Mouse (Mus musculus) left cerebral cortex, adult 2 months (tissue): ENCODE data around the gene Enc1. TPM values are rescaled to one million over a fixed set of nuclear protein-coding genes. Genes with fewer than 3 reads are reported as not detected.

Source experiments
- DNase-seq, 2 experiments: peaks; one replicate each; pipeline ENCODE4 v3.0.0; 2021 to 2022; ENCODE audit warnings: low spot score in 2 of 2, mixed read lengths in 1 of 2; ENCODE audit errors: extremely low spot score in 1 of 2
- H3K27ac ChIP-seq: fragments of 200-600 bp; 2 replicates; pipeline ENCODE4 v1.8.1; 2022
- H3K4me3 ChIP-seq: fragments of 200-600 bp; 2 replicates; pipeline ENCODE4 v1.8.1; 2022
- CTCF ChIP-seq: fragments of 200-600 bp; IDR thresholded peaks from 2 replicates; pipeline ENCODE4 v1.8.1; 2022; ENCODE audit warnings: antibody characterized with exemption, mild to moderate bottlenecking, moderate library complexity
- intact Hi-C: fragments of 180-260 bp; cut with DNase I; formaldehyde crosslinking; loops from one replicate; pipeline ENCODE4 v1.15.1; 2025
- total RNA-seq, 2 experiments: library from RNA; stranded (reverse); gene quantifications; 2 replicates each; pipeline ENCODE4 v1.2.3; 2021

Gene Enc1
- total RNA-seq, 2 experiments from 2014 or later, result 653 to 683 TPM

- peak; percentile 30 for TF ChIP-seq CTCF
- Histone ChIP-seq H3K27ac (no peak overlapping the region), H3K4me3 (no peak overlapping the region)
- intact Hi-C loops, result loop anchor here (5.0 kb wide), 1 partner anchor 774 kb away; no protein-coding TSS in a partner anchor
- no peak for DNase-seq
Observed at GRCm38 (mm10) chr13:97233092-97233491, 7.8 kb upstream of the Enc1 start.

- peak overlapping the region; percentile 53; the same call in 1 of the 2 replicates for H3K27ac ChIP-seq
- peak; percentile 85 for TF ChIP-seq CTCF
- intact Hi-C loops, result loop anchor here (1.0 to 5.0 kb wide), 3 partner anchors 703 to 1007 kb away; no protein-coding TSS in a partner anchor
- H3K4me3 ChIP-seq, result peak overlapping the region; percentile 42
- peak; percentile 87 for DNase-seq
Observed at GRCm38 (mm10) chr13:97234785-97235417, 6.0 kb upstream of the Enc1 start.

GRCm38 (mm10) chr13:97235911-97236310 lies 5.0 kb upstream of the Enc1 start:
- no peak for DNase-seq
- TF ChIP-seq CTCF, result no peak
- intact Hi-C loops, result loop anchor here (1.0 to 5.0 kb wide), 2 partner anchors 702 to 1006 kb away; no protein-coding TSS in a partner anchor
- no peak overlapping the region for H3K4me3 ChIP-seq
- H3K27ac ChIP-seq, result no peak overlapping the region

GRCm38 (mm10) chr13:97237700-97238099 lies 3.2 kb upstream of the Enc1 start:
- intact Hi-C loops, result loop anchor here (5.0 kb wide), 1 partner anchor 1005 kb away; no protein-coding TSS in a partner anchor
- no peak overlapping the region for H3K27ac ChIP-seq
- no peak overlapping the region for H3K4me3 ChIP-seq

GRCm38 (mm10) chr13:97238181-97238981 lies 2.5 kb upstream of the Enc1 start:
- H3K27ac ChIP-seq, result no peak overlapping the region; the same call in 1 of the 2 replicates
- intact Hi-C loops, result loop anchor here (5.0 kb wide), 1 partner anchor 1004 kb away; no protein-coding TSS in a partner anchor

More at GRCm38 (mm10) chr13:97237700-97238099, 3.2 kb upstream of the Enc1 start:
- TF ChIP-seq CTCF, result no peak
- DNase-seq, result no peak

GRCm38 (mm10) chr13:97239343-97240180 lies 1.3 kb upstream of the Enc1 start:
- peak overlapping the region; percentile 14; the same call in 1 of the 2 replicates for H3K4me3 ChIP-seq

More at GRCm38 (mm10) chr13:97238181-97238981, 2.5 kb upstream of the Enc1 start:
- TF ChIP-seq CTCF, result no peak
- DNase-seq, result no peak
- H3K4me3 ChIP-seq, result no peak overlapping the region

GRCm38 (mm10) chr13:97240279-97240964 lies 483 bp upstream of the Enc1 start:
- DNase-seq, result peak; percentile 71 to 77
- peak overlapping the region; percentile 88 for H3K4me3 ChIP-seq
- peak overlapping the region; percentile 93 for H3K27ac ChIP-seq
- peak; percentile 47 for TF ChIP-seq CTCF
- intact Hi-C loops, result loop anchor here (2.0 to 5.0 kb wide), 6 partner anchors 152 to 537 kb away; no protein-coding TSS in a partner anchor

More at GRCm38 (mm10) chr13:97239343-97240180, 1.3 kb upstream of the Enc1 start:
- TF ChIP-seq CTCF, result peak; percentile 67
- peak in 1 of 2 experiments; percentile 56 for DNase-seq
- intact Hi-C loops, result loop anchor here (1.0 to 5.0 kb wide), 8 partner anchors 153 to 1003 kb away; no protein-coding TSS in a partner anchor
- H3K27ac ChIP-seq, result peak overlapping the region; percentile 58

GRCm38 (mm10) chr13:97241787-97242280 lies 929 bp downstream of the Enc1 start:
- intact Hi-C loops, result loop anchor here (2.0 to 5.0 kb wide), 6 partner anchors 150 to 535 kb away; no protein-coding TSS in a partner anchor
- DNase-seq, result no peak
- no peak for TF ChIP-seq CTCF
- Histone ChIP-seq H3K4me3 (peak overlapping the region; percentile 88), H3K27ac (peak overlapping the region; percentile 99)

GRCm38 (mm10) chr13:97242716-97243115 lies 1.8 kb downstream of the Enc1 start:
- intact Hi-C loops, result loop anchor here (5.0 kb wide), 5 partner anchors 150 to 535 kb away; no protein-coding TSS in a partner anchor
- Histone ChIP-seq H3K4me3 (peak overlapping the region; percentile 88), H3K27ac (peak overlapping the region; percentile 99)
- no peak for DNase-seq
- TF ChIP-seq CTCF, result no peak
